Mouse (Mus musculus) frontal cortex, adult 2 months (tissue): ENCODE data around the gene Gprc5a. TPM values are rescaled to one million over a fixed set of nuclear protein-coding genes. Genes with fewer than 3 reads are reported as not detected.

Source experiments
- DNase-seq, 2 experiments: peaks; one replicate each; pipeline ENCODE4 v3.0.0; 2022; ENCODE audit warnings: low spot score in 1 of 2; ENCODE audit errors: extremely low spot score in 1 of 2
- polyA plus RNA-seq: library from polyadenylated mRNA; depleted of rRNA; stranded (reverse); fragments of >200 nt; gene quantifications from 2 replicates; pipeline ENCODE4 v1.2.3, GENCODE M21; 2012; rRNA removed

Gprc5a gene
- polyA plus RNA-seq, 1 experiment, result 0.08 TPM

GRCm38 (mm10) chr6:135133486-135133885 is 68.0 kb downstream of the Gprc5a start:
- peak; percentile 42 to 58 for DNase-seq

Other genes starting within 250 kb of the Gprc5a start
- 29.2 and 30.2 TPM in 2 replicates for gene Crebl2, start 235.5 kb upstream of the Gprc5a start, polyA plus RNA-seq
- 27.8 and 28.2 TPM in 2 replicates for gene Gpr19, start 167.1 kb upstream of the Gprc5a start, polyA plus RNA-seq
- gene Cdkn1b, start 145.2 kb upstream of the Gprc5a start, polyA plus RNA-seq, result 28.7 and 30.1 TPM in 2 replicates
- 11.7 and 14.8 TPM in 2 replicates for gene Apold1, start 83.9 kb upstream of the Gprc5a start, polyA plus RNA-seq
- 76.1 and 81.4 TPM in 2 replicates for gene Ddx47, start 54.0 kb upstream of the Gprc5a start, polyA plus RNA-seq
- gene Gprc5d, start 52.6 kb downstream of the Gprc5a start, polyA plus RNA-seq, result 0.48 and 0.59 TPM in 2 replicates
- gene Fam234b, start 132.3 kb downstream of the Gprc5a start, polyA plus RNA-seq, result 157 and 162 TPM in 2 replicates
- gene Hebp1, start 132.4 kb downstream of the Gprc5a start, polyA plus RNA-seq, result 34.4 and 38.2 TPM in 2 replicates
- 0.19 and 0.32 TPM in 2 replicates for gene Gsg1, start 188.7 kb downstream of the Gprc5a start, polyA plus RNA-seq
- 0.40 and 0.42 TPM in 2 replicates for gene Pbp2, start 244.8 kb downstream of the Gprc5a start, polyA plus RNA-seq